Comparison of ENCODE assay signal across 21 mouse cellular contexts in the genomic region with DNA sequence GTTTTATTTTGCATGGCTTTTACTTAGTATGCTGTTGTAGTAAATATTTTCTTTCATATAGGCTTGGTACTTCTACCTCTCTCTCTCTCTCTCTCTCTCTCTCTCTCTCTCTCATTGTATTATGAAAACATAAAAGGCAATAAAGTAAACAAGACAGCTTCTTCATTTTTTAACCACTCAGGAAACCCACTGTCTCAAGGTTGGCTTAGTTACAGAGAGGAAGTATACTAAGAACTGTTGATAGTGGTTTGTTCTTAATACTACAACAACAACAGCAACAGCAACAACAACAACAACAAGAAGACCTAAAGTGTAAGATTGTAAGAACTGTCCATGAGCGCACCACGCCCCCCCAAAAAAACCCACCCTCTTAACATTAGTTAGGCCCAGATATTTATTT. TPM values are rescaled to one million over a fixed set of nuclear protein-coding genes. Genes with fewer than 3 reads are reported as not detected.
"Had no signal": no experiment of that assay in that cellular context is flagged by ENCODE, and none has a peak within 500 bp of the region (broad histone marks: within the 10 kb centered on the region; RNA-seq: fewer than 3 reads in every experiment).

No protein-coding gene starts in this region.

- H3K4me3 ChIP-seq: kidney, embryonic 15.5 days; limb, embryonic 12.5 days; limb, embryonic 15.5 days; neural tube, embryonic 12.5 days; neural tube, embryonic 15.5 days had no signal

- H3K27me3 ChIP-seq: kidney, embryonic 15.5 days; limb, embryonic 12.5 days; limb, embryonic 15.5 days; neural tube, embryonic 12.5 days; neural tube, embryonic 15.5 days had no signal

- ATAC-seq: liver, postnatal 0 days; lung, postnatal 0 days had no signal

- DNase-seq: kidney, adult 8-10 months; kidney, postnatal 10 days; kidney, postnatal 36 days; left cerebral cortex, postnatal 4 days; liver, postnatal 0 days; lung, embryonic 14.5 days; midbrain, embryonic 14.5 days; right cerebral cortex, adult 18-20 months; right cerebral cortex, postnatal 14 days; right cerebral cortex, postnatal 4 days; thymus, adult 2 months had no signal

- H3K4me1 ChIP-seq: kidney, embryonic 15.5 days; limb, embryonic 12.5 days; limb, embryonic 15.5 days; neural tube, embryonic 12.5 days; neural tube, embryonic 15.5 days had no signal

- H3K9me3 ChIP-seq: kidney, embryonic 15.5 days; limb, embryonic 12.5 days; limb, embryonic 15.5 days; neural tube, embryonic 12.5 days; neural tube, embryonic 15.5 days had no signal

- H3K36me3 ChIP-seq: kidney, embryonic 15.5 days; limb, embryonic 12.5 days; limb, embryonic 15.5 days; neural tube, embryonic 12.5 days; neural tube, embryonic 15.5 days had no signal

- H3K27ac ChIP-seq: kidney, embryonic 15.5 days; limb, embryonic 12.5 days; limb, embryonic 15.5 days; liver, embryonic 14.5 days; macrophage; neural tube, embryonic 12.5 days; neural tube, embryonic 15.5 days; stomach, postnatal 0 days had no signal

RNA-seq across cellular contexts. Expression of gene Qpct, which starts 8.0 kb away (rescaled TPM):
- total RNA-seq: megakaryocyte-erythroid progenitor cell, adult 5-6 weeks had no signal
